Mouse (Mus musculus) limb, embryonic 14.5 days (tissue): ENCODE data around the gene Atxn1. TPM values are rescaled to one million over a fixed set of nuclear protein-coding genes. Genes with fewer than 3 reads are reported as not detected.

Experiments
- ATAC-seq: fragments of 200-750 bp; cut with Nextera tagmentation; 2 replicates; pipeline ENCODE4 v1.8.0; 2017; ENCODE audit warnings: low read depth, moderate number of reproducible peaks, moderate TSS enrichment; ENCODE audit not compliant: low FRiP score
- DNase-seq: peaks from one replicate; pipeline ENCODE4 v3.0.0-alpha.2; 2015; ENCODE audit warnings: low spot score
- H3K27ac ChIP-seq: fragments of 300-500 bp; sonication (generic); replicated peaks from 2 replicates; pipeline ENCODE4 v1.5.1; 2014; ENCODE audit warnings: low read depth, mild to moderate bottlenecking, low read length, moderate library complexity, mixed read lengths
- H3K27me3 ChIP-seq: fragments of 300-500 bp; sonication (generic); 2 replicates; pipeline ENCODE4 v1.6.1; 2014; ENCODE audit warnings: low read length, mixed read lengths; ENCODE audit not compliant: control insufficient read depth, insufficient read depth
- H3K36me3 ChIP-seq: fragments of 300-500 bp; sonication (generic); 2 replicates; pipeline ENCODE4 v1.6.1; 2014; ENCODE audit warnings: mild to moderate bottlenecking, low read length, moderate library complexity, mixed read lengths; ENCODE audit not compliant: control insufficient read depth, insufficient read depth
- H3K4me1 ChIP-seq: fragments of 300-500 bp; sonication (generic); 2 replicates; pipeline ENCODE4 v1.6.1; 2014; ENCODE audit warnings: antibody characterized with exemption, low read length, mixed read lengths; ENCODE audit not compliant: control insufficient read depth, insufficient read depth
- H3K4me2 ChIP-seq: fragments of 300-500 bp; sonication (generic); replicated peaks from 2 replicates; pipeline ENCODE4 v1.6.1; 2014; ENCODE audit warnings: low read depth, mild to moderate bottlenecking, low read length, moderate library complexity; ENCODE audit not compliant: severe bottlenecking
- H3K4me3 ChIP-seq: fragments of 300-500 bp; sonication (generic); replicated peaks from 2 replicates; pipeline ENCODE4 v1.5.1; 2014; ENCODE audit warnings: low read length
- H3K9ac ChIP-seq: fragments of 300-500 bp; sonication (generic); 2 replicates; pipeline ENCODE4 v1.6.1; 2014; ENCODE audit warnings: mild to moderate bottlenecking, low read depth, low read length, moderate library complexity; ENCODE audit not compliant: severe bottlenecking
- H3K9me3 ChIP-seq: fragments of 300-500 bp; sonication (generic); 2 replicates; pipeline ENCODE4 v1.6.1; 2016; ENCODE audit warnings: low read length; ENCODE audit not compliant: control insufficient read depth
- POLR2A ChIP-seq: fragments of 200-500 bp; IDR thresholded peaks from 2 replicates; pipeline ENCODE4 v1.8.0; 2012; ENCODE audit warnings: inconsistent platforms, mild to moderate bottlenecking, moderate library complexity, borderline replicate concordance; ENCODE audit not compliant: insufficient read depth, insufficient read length; ENCODE audit errors: extremely low read depth
- WGBS: fragments of 180-500 bp; shearing (Covaris S2); extraction: QIAGEN DNeasy Blood & Tissue Kit; methylation state at CpG from one replicate; pipeline ENCODE4 v1.1.7; 2014; 5-methylcytosine and 5-hydroxymethylcytosine counted together
- polyA plus RNA-seq, 2 experiments: library from polyadenylated mRNA; depleted of rRNA in 1 of 2; stranded (reverse) in 1 of 2; unstranded in 1 of 2; fragments of >200 nt; fragmentation: Nextera tagmentation in 1 of 2; extraction: Ambion mirVana in 1 of 2; gene quantifications; 2 replicates each; pipeline versions ENCODE4 v1.2.1 to v1.2.3; 2012 to 2014

Atxn1 gene
- polyA plus RNA-seq, 2 experiments, result 3.3 to 5.3 TPM

DNA sequence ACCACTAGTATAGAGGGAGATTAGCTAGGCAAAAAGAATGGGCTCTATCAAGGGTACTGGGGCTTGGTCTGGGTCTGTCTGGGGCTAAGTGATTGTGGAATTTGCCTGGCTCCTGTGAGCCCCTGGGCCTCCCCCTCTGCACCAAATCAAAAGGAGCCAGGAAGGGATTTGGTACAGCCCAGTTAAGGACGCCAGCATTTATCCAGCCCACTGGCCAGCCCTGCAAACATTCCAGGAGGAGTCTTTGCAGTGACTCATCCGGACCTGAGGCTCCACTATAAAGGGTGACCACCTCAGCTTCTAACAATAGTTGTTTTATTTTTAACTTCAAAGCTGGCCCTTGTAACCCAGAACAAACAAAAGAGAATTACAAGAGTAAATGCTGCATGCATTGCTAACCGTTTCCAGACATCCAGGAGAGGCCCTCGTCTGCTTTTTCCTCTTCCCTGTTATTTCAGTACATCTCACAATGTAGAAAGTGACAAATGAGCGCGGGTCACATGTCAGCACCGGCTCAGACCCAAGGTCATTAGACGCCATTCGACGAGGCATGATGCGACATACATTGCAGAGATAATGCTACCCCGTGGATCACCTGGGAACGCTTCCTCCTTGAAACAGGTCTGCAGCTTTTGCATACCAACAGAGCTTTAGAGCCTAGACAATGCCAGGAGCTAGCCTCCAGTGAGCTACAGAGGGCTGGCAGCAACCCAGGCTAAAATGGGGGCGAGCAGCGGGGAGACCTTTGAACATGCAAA lies 144.2 kb downstream of the Atxn1 start:
- Histone ChIP-seq H3K4me1 (no peaks in the 10 kb centered on the region), H3K9me3 (no peaks in the 10 kb centered on the region), H3K4me2 (no peak overlapping the region), H3K27ac (no peak overlapping the region), H3K4me3 (no peak overlapping the region), H3K36me3 (no peaks in the 10 kb centered on the region), H3K27me3 (no peaks in the 10 kb centered on the region), H3K9ac (no peak overlapping the region)
- ATAC-seq, result no peak; the same call in 1 of the 2 replicates
- DNase-seq, result no peak
- 44% methylated on average over 15 of the region's 15 CpGs for WGBS
- TF ChIP-seq POLR2A, result no peak

DNA sequence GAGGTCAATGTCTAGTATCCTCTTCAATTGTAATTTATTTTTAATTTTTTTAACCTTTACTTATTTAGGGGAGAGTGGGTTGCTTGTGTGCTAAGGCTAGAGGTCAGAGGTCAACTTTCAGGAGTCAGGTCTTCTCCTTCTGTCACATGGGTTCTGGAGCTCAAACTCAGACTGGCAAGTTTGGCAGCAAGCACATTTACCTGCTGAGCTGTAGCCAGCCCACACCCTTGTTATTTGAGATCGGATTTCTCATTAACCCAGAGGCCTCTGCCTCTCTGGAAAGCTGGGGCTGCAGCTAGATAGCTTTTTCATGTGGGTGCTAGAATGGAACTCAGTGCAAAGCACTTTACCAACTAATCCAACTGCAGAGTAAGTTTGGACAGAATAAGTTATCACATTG lies 148.1 kb downstream of the Atxn1 start:
- no peak for DNase-seq
- no peak overlapping the region for H3K4me3 ChIP-seq
- WGBS, result 32% methylated on average over 1 of the region's 1 CpGs

DNA sequence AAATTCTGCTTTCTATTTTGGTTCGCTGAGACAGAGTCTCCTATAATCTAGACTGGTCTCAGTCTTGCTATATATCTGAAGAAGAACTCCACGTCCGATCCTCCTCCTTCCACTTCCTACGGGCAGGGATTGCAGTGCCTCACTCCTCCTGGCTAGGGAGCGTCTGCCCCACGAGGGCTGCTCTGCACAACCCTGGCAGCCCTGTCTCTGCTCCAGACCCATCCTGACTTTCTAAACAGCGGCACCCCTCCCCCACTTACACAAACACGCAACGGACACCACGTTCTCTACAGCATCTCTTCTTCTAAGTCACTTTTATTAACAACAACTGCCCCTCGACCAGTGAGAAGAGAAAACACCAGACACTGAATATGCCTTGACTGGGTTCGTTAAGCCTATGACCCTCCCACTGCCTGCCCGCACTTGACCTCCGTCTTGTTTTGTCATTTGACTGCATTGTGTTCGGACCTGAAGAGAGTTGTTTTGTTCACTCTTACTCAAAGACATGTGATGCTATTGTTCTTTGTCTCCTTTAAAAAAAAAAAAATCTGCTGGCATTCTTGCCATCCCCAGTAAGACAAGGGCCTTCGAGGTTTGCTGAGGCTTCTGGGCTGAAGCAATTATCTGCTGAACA lies 154.9 kb downstream of the Atxn1 start:
- Histone ChIP-seq H3K27me3 (no peaks in the 10 kb centered on the region), H3K9ac (no peak overlapping the region), H3K27ac (no peak overlapping the region), H3K4me3 (no peak overlapping the region), H3K36me3 (no peaks in the 10 kb centered on the region), H3K4me1 (peaks cover 7% of the 10 kb centered on the region; the same call in 1 of the 2 replicates), H3K9me3 (no peaks in the 10 kb centered on the region), H3K4me2 (no peak overlapping the region)
- no peak for DNase-seq
- TF ChIP-seq POLR2A, result no peak
- WGBS, result 55% methylated on average over 16 of the region's 16 CpGs
- ATAC-seq, result no peak

More for the DNA sequence above, 148.1 kb downstream of the Atxn1 start:
- no peaks in the 10 kb centered on the region for H3K36me3 ChIP-seq
- TF ChIP-seq POLR2A, result no peak
- no peaks in the 10 kb centered on the region for H3K4me1 ChIP-seq
- no peak overlapping the region for H3K4me2 ChIP-seq
- no peak for ATAC-seq
- no peaks in the 10 kb centered on the region for H3K27me3 ChIP-seq
- no peaks in the 10 kb centered on the region for H3K9me3 ChIP-seq
- H3K9ac ChIP-seq, result no peak overlapping the region
- no peak overlapping the region for H3K27ac ChIP-seq

DNA sequence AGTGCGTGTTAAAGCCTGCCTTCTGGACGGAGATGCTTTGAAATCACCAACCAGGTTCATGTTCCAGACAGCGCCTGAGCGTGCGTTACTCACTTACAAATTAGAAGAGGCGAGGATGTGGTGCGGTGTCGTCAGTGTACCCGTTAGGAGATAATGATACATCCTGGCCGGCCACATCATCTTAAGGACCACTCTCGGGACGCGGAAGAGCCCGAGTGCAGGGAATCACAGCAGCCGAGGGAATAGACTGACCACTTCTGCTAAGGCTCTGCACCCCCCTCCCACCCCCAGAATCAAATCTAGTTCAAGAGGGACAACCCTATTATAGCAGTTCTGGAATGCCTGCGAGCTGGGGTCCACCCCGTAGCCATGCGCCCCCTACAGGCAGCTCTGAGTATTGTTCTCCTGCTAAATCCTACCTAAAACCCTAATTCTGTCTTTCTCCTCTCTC lies 157.2 kb downstream of the Atxn1 start:
- no peak for ATAC-seq
- Histone ChIP-seq H3K9ac (no peak overlapping the region), H3K4me3 (no peak overlapping the region), H3K9me3 (no peaks in the 10 kb centered on the region), H3K27me3 (no peaks in the 10 kb centered on the region), H3K27ac (no peak overlapping the region), H3K36me3 (no peaks in the 10 kb centered on the region), H3K4me1 (peaks cover 7% of the 10 kb centered on the region; the same call in 1 of the 2 replicates), H3K4me2 (peak overlapping the region; percentile 15; the same call in 1 of the 2 replicates)
- TF ChIP-seq POLR2A, result no peak
- WGBS, result 56% methylated on average over 18 of the region's 18 CpGs
- DNase-seq, result no peak

DNA sequence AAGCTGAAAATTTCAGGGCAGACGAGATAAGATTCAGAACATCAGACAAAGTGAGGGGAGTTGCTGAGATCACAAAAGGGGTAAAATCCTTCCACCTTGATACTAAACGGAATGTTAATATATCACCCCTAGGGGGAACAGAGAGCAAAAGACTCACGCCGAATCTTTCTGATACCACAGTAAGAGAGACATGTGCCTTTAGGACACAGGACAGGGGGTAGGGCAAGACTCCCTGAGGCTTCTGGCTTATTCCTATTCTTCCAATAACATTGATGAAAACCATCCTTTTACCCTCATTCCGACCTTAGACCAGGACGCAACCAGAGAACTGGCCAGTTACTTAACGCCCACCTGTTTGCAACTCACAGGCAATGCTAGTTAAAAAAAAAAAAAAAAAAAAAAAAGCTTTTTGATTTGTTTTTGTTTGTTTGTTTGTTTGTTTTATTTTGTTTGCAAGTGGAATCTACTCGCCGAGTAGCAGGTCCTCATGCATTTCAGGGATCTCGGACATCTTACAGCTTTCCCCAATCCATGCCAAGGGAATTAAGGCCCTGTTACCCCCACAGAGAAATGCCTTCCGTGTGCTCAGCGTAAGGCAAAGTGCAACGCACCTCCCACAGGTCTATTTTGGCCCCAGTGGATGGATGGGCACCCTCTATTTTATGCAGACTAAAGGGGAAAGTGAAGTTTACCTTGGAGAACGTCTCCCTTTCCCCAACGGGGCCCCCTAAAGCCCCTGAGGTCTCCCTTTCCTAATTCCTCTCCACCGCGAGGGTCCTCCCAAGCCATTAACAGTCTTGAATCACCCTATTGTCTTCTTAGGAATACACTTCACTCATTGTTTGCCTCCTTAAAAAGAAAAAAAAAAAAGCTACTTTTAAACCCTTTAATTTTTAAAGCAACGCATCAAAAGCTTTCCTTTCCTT lies 157.9 kb downstream of the Atxn1 start:
- H3K9ac ChIP-seq, result no peak overlapping the region
- no peak overlapping the region for H3K27ac ChIP-seq
- H3K4me3 ChIP-seq, result no peak overlapping the region
- H3K27me3 ChIP-seq, result no peaks in the 10 kb centered on the region
- ATAC-seq (no peak), DNase-seq (no peak)
- H3K9me3 ChIP-seq, result no peaks in the 10 kb centered on the region
- TF ChIP-seq POLR2A, result no peak
- H3K36me3 ChIP-seq, result no peaks in the 10 kb centered on the region
- H3K4me2 ChIP-seq, result no peak overlapping the region
- H3K4me1 ChIP-seq, result peaks cover 7% of the 10 kb centered on the region; the same call in 1 of the 2 replicates
- WGBS, result 60% methylated on average over 18 of the region's 18 CpGs
